Mouse (Mus musculus): ENCODE data around the gene Alox12e. TPM values are rescaled to one million over a fixed set of nuclear protein-coding genes. Genes with fewer than 3 reads are reported as not detected.

Gene Alox12e
- polyA plus RNA-seq, 1 experiment, result not detected

GRCm38 (mm10) chr11:70293881-70294280, 28.5 kb downstream of the Alox12e start:
- no peak for TF ChIP-seq GATA1 (IDR thresholded peaks at IDR 0.05; ENCODE audit: low read length)

- no peak for TF ChIP-seq GATA1 (IDR thresholded peaks at IDR 0.05; ENCODE audit: low read length)
These were observed 31.2 kb downstream of the Alox12e start for GRCm38 (mm10) chr11:70291235-70291634.

- TF ChIP-seq GATA1 (IDR thresholded peaks at IDR 0.05; ENCODE audit: low read length), result no peak
These were observed 33.2 kb downstream of the Alox12e start for GRCm38 (mm10) chr11:70289236-70289635.

- no peak for TF ChIP-seq GATA1 (IDR thresholded peaks at IDR 0.05; ENCODE audit: low read length)
These were observed 34.3 kb downstream of the Alox12e start for GRCm38 (mm10) chr11:70288102-70288501.

- TF ChIP-seq GATA1 (IDR thresholded peaks at IDR 0.05; ENCODE audit: low read length), result no peak
These were observed 36.7 kb downstream of the Alox12e start for GRCm38 (mm10) chr11:70285686-70286085.

- no peak for TF ChIP-seq GATA1 (IDR thresholded peaks at IDR 0.05; ENCODE audit: low read length)
These were observed 37.7 kb downstream of the Alox12e start for GRCm38 (mm10) chr11:70284757-70285156.

GRCm38 (mm10) chr11:70283666-70284065, 38.8 kb downstream of the Alox12e start:
- TF ChIP-seq GATA1 (IDR thresholded peaks at IDR 0.05; ENCODE audit: low read length), result no peak

- no peak for TF ChIP-seq GATA1 (IDR thresholded peaks at IDR 0.05; ENCODE audit: low read length)
These were observed 42.0 kb downstream of the Alox12e start for GRCm38 (mm10) chr11:70280441-70280840.

GRCm38 (mm10) chr11:70278961-70279360, 43.5 kb downstream of the Alox12e start:
- no peak for TF ChIP-seq GATA1 (IDR thresholded peaks at IDR 0.05; ENCODE audit: low read length)

GRCm38 (mm10) chr11:70271641-70272040, 50.8 kb downstream of the Alox12e start:
- TF ChIP-seq GATA1 (IDR thresholded peaks at IDR 0.05; ENCODE audit: low read length), result no peak

GRCm38 (mm10) chr11:70266405-70266804, 56.0 kb downstream of the Alox12e start:
- no peak for TF ChIP-seq GATA1 (IDR thresholded peaks at IDR 0.05; ENCODE audit: low read length)

- no peak for TF ChIP-seq GATA1 (IDR thresholded peaks at IDR 0.05; ENCODE audit: low read length)
These were observed 56.6 kb downstream of the Alox12e start for GRCm38 (mm10) chr11:70265819-70266218.

Other genes with a start within 250 kb of the Alox12e start
- gene Asgr2, start 230.0 kb downstream of the Alox12e start, polyA plus RNA-seq (2012), result not detected in 2 replicates
- not detected in 2 replicates for gene Mgl2, start 192.3 kb downstream of the Alox12e start, polyA plus RNA-seq (2012)
- 1.5 and 4.3 TPM in 2 replicates for gene Clec10a, start 166.4 kb downstream of the Alox12e start, polyA plus RNA-seq (2012)
- gene Slc16a11, start 109.9 kb downstream of the Alox12e start, polyA plus RNA-seq (2012), result not detected in 2 replicates
- gene Slc16a13, start 101.6 kb downstream of the Alox12e start, polyA plus RNA-seq (2012), result 9.2 and 12.0 TPM in 2 replicates
- gene Bcl6b, start 92.8 kb downstream of the Alox12e start, polyA plus RNA-seq (2012), result not detected in 2 replicates
- 88.8 and 123 TPM in 2 replicates for gene 0610010K14Rik, start 84.7 kb downstream of the Alox12e start, polyA plus RNA-seq (2012)
- gene Gm21988, start 82.8 kb downstream of the Alox12e start, polyA plus RNA-seq (2012), result 3.5 and 4.8 TPM in 2 replicates
- gene Rnasek, start 82.8 kb downstream of the Alox12e start, polyA plus RNA-seq (2012), result 142 and 145 TPM in 2 replicates
- not detected in 2 replicates for gene Alox12, start 67.3 kb downstream of the Alox12e start, polyA plus RNA-seq (2012)
- not detected in 2 replicates for gene Alox15, start 29.4 kb upstream of the Alox12e start, polyA plus RNA-seq (2012)
- 97.1 and 115 TPM in 2 replicates for gene Pelp1, start 87.4 kb upstream of the Alox12e start, polyA plus RNA-seq (2012)
- gene Arrb2, start 110.0 kb upstream of the Alox12e start, polyA plus RNA-seq (2012), result 202 and 316 TPM in 2 replicates
- 13.3 and 29.5 TPM in 2 replicates for gene Med11, start 129.3 kb upstream of the Alox12e start, polyA plus RNA-seq (2012)
- not detected in 2 replicates for gene Zmynd15, start 136.8 kb upstream of the Alox12e start, polyA plus RNA-seq (2012)
- not detected in 2 replicates for gene Cxcl16, start 137.4 kb upstream of the Alox12e start, polyA plus RNA-seq (2012)
- not detected in 2 replicates for gene Tm4sf5, start 182.6 kb upstream of the Alox12e start, polyA plus RNA-seq (2012)
- gene Vmo1, start 192.0 kb upstream of the Alox12e start, polyA plus RNA-seq (2012), result not detected in 2 replicates
- not detected in 2 replicates for gene Gltpd2, start 196.6 kb upstream of the Alox12e start, polyA plus RNA-seq (2012)
- 201 and 213 TPM in 2 replicates for gene Psmb6, start 202.7 kb upstream of the Alox12e start, polyA plus RNA-seq (2012)
- gene Gm40193, start 210.3 kb upstream of the Alox12e start, polyA plus RNA-seq (2012), result not detected in 2 replicates
- 0.02 and 0.04 TPM in 2 replicates for gene Pld2, start 217.4 kb upstream of the Alox12e start, polyA plus RNA-seq (2012)
- gene Mink1, start 240.3 kb upstream of the Alox12e start, polyA plus RNA-seq (2012), result 99.2 and 116 TPM in 2 replicates